Mouse (Mus musculus) R1 (cell line): ENCODE measurements around the gene Gm49387.

Experiments
- DNase-seq: peaks from one replicate; pipeline ENCODE4 v3.0.0-alpha.2; 2018; ENCODE audit warnings: low read depth, low spot score

Gm49387 gene

GRCm38 (mm10) chr14:31576846-31577697 lies 63.6 kb downstream of the Gm49387 start:
- DNase-seq: no peak

GRCm38 (mm10) chr14:31575866-31576265 lies 64.8 kb downstream of the Gm49387 start:
- DNase-seq: no peak

- no peak for DNase-seq
These were observed 65.6 kb downstream of the Gm49387 start for GRCm38 (mm10) chr14:31574903-31575665.

GRCm38 (mm10) chr14:31572561-31573175 lies 68.0 kb downstream of the Gm49387 start:
- DNase-seq: no peak

- DNase-seq: no peak
These were observed 69.3 kb downstream of the Gm49387 start for GRCm38 (mm10) chr14:31571419-31571818.

- DNase-seq: no peak
These were observed 70.3 kb downstream of the Gm49387 start for GRCm38 (mm10) chr14:31570131-31570951.

GRCm38 (mm10) chr14:31569151-31569631 lies 71.5 kb downstream of the Gm49387 start:
- DNase-seq: no peak

- no peak for DNase-seq
These were observed 75.0 kb downstream of the Gm49387 start for GRCm38 (mm10) chr14:31565478-31566212.

GRCm38 (mm10) chr14:31564452-31565179 lies 76.1 kb downstream of the Gm49387 start:
- DNase-seq: peak; percentile 34

GRCm38 (mm10) chr14:31560886-31561285 lies 79.8 kb downstream of the Gm49387 start:
- DNase-seq: no peak

GRCm38 (mm10) chr14:31559216-31559615 lies 81.5 kb downstream of the Gm49387 start:
- DNase-seq: no peak

GRCm38 (mm10) chr14:31557784-31558183 lies 82.9 kb downstream of the Gm49387 start:
- DNase-seq: no peak

GRCm38 (mm10) chr14:31557273-31557672 lies 83.4 kb downstream of the Gm49387 start:
- no peak for DNase-seq

- DNase-seq: no peak
These were observed 84.0 kb downstream of the Gm49387 start for GRCm38 (mm10) chr14:31556526-31557260.

- DNase-seq: no peak
These were observed 84.7 kb downstream of the Gm49387 start for GRCm38 (mm10) chr14:31555963-31556434.

- peak; percentile 63 for DNase-seq
These were observed 85.7 kb downstream of the Gm49387 start for GRCm38 (mm10) chr14:31555021-31555420.

GRCm38 (mm10) chr14:31543885-31544442 lies 96.7 kb downstream of the Gm49387 start:
- no peak for DNase-seq

GRCm38 (mm10) chr14:31537298-31537697 lies 103.4 kb downstream of the Gm49387 start:
- no peak for DNase-seq

GRCm38 (mm10) chr14:31532656-31533055 lies 108.0 kb downstream of the Gm49387 start:
- no peak for DNase-seq
